Mouse (Mus musculus) heart, adult 2 months (tissue): ENCODE measurements around the gene Rnf114.

Experiments
- CTCF ChIP-seq: fragments of 200-600 bp; IDR thresholded peaks from 2 replicates; pipeline ENCODE4 v1.8.1; 2022; ENCODE audit warnings: antibody characterized with exemption, mild to moderate bottlenecking, moderate library complexity
- EP300 ChIP-seq: fragments of 200-500 bp; IDR thresholded peaks from 2 replicates; pipeline ENCODE4 v1.6.1; 2011; ENCODE audit warnings: low read depth, low read length, control low read depth; ENCODE audit not compliant: insufficient read depth
- POLR2A ChIP-seq: fragments of 200-500 bp; IDR thresholded peaks from 2 replicates; pipeline ENCODE4 v1.6.1; 2011; ENCODE audit warnings: mild to moderate bottlenecking, low read depth, low read length, control low read depth; ENCODE audit not compliant: insufficient read depth

DNA sequence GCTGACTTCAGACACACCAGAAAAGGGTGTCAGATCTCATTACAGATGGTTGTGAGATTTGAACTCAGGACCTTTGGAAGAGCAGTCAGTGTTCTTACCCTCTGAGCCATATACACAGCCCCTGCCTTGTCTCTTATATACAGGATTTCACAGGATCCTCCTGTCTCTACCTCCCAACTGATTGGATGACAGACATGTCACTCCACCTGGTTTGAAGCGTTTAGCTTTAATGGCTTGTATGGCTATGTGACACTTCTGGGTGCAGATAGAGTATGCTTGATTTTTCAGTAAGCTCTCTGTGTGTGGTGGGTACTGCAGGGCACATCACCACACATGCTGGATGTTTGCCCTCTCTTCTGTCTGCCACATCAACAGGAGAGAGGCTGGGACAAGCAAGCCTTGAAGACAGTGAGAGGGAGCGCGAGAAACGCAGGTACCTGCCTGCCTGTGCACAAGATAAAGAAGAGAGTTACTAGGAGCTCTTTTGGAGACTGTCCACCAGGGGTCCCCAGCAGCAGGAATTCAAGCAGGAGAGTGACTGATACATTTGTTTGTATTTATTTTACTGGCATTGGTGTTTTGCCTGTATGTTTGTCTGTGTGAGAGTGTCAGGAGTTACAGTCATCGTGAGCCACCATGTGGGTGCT, 27.3 kb downstream of the Rnf114 start:
- TF ChIP-seq CTCF (peak; percentile 42), EP300 (no peak), POLR2A (no peak)
